Mouse (Mus musculus) spleen, adult 18-20 months (tissue): ENCODE data around the gene Akap8.

ENCODE experiments used
- DNase-seq, 2 experiments: peaks; one replicate each; pipeline ENCODE4 v3.0.0; 2022; ENCODE audit warnings: mixed read lengths in 2 of 2

Akap8 gene

DNA sequence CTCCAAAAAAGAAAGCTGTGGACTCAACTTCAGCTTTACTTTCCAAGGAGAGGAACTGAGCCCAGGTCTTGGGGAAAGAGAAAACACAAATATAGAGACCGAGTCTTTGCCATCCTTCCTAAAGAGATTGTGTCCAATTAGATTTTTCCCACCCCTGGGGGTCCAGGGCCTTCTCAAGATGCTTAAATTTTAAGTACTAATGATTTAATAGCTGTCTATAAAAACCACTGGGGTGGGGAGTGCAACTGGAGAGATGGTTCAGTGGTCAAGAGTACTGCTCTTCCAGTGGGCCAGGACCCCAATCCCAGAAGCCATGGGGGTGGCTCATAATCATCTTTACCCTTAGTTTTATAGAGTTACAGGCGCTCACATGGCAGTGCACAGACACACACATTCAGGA, 27.4 kb upstream of the Akap8 start:
- no peak for DNase-seq

DNA sequence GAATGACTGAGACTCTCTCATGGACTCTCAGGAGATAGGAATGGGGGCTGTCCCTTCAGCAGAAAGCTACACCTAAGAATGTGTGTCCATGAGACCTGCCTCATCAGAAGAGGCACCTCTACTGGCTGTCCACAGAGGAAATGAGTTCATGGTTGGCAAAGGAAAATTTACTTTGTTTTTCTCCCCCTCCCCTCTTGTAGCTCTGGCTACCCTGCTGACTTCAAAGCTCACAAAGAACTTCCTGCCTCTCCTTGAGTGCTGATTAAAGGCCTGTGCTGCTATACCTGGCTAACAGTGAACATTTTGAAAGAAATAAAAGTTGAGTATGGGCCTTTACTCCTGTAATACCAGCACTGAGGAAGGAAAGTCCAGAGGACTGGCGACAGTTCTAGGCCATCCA, 20.1 kb upstream of the Akap8 start:
- DNase-seq = no peak

GRCm38 (mm10) chr17:32340110-32340509, 19.1 kb upstream of the Akap8 start:
- DNase-seq = no peak

GRCm38 (mm10) chr17:32335869-32336268, 14.8 kb upstream of the Akap8 start:
- no peak for DNase-seq

DNA sequence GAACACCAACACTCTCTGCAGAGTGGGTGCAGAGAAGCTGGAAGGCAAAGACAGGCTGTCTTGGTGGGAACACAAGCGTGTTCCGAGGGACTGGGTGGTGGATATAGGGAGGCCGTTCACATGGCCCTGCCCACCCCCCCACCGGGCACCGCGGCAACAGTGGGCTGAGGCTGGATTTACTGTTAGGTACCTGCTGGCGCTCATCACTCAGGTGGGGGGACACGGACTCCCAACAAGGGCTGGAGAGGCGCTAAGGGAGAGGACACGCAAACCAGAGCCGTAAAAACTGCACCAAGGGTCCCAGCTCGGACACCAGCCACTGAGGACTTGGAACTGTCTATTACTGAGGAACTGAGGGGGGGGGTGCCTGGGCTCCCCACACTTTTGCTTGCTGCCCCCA, 13.9 kb upstream of the Akap8 start:
- no peak for DNase-seq

GRCm38 (mm10) chr17:32333675-32334303, 12.8 kb upstream of the Akap8 start:
- DNase-seq = no peak

GRCm38 (mm10) chr17:32327501-32327900, 6.5 kb upstream of the Akap8 start:
- DNase-seq = no peak

DNA sequence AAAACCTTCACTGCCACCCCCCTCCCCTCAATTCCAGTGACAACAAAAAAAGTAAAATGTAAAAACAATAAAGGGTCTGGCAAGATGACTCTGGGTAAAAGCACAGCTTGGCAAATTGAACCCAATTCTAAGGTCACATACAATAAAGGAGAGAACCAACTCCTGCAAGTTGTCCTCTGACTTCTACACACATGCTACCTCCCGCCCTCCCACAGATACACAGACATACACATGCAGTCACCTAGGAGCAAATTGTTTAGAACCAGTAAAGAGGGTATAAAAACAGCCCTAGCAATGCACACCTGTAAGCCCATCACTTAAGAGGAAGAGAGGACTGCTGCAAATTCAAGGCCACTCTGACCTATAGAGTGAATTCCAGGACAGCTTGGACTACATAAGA, 1.8 kb upstream of the Akap8 start:
- no peak for DNase-seq

GRCm38 (mm10) chr17:32321836-32322235, 798 bp upstream of the Akap8 start:
- DNase-seq = no peak

GRCm38 (mm10) chr17:32321390-32321734, 324 bp upstream of the Akap8 start:
- no peak for DNase-seq

DNA sequence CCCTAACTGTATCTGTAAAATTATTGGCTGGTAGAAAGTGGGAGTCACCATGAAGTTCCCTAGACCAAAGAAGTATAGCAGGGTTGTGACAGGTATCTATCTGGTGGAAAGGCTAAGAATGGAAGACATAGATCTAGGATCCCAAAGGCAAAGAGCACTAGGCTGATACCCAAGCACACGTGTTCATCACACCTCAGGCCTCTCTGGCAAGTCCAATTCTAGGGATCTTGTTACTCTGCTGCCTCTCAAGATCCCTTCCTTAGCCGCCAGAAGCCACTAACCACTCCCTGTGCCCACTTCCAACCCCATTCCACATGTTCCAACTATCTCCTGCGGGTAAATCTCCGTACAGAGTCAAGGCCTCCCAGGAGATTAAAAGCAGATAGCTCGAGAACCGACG, 1.1 kb downstream of the Akap8 start:
- DNase-seq = no peak

DNA sequence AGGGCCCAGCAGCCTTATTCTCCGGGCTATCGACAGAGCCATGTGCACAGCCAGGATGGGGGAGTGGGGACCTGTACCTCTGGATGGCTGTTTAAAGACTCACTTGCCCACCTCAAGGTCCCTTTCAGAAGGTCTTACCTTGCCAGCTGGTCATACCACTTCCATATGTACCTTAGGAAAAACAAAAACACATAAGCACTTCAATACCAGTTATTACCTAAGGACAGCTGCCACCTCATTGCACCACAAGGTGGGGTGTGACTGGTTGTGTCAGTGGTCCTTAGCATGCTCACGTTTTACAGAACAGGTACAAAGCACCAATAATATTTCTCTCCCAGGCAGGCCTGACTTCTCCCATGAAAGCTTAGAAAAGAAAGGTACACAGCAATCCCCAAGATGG, 3.3 kb downstream of the Akap8 start:
- DNase-seq = no peak

DNA sequence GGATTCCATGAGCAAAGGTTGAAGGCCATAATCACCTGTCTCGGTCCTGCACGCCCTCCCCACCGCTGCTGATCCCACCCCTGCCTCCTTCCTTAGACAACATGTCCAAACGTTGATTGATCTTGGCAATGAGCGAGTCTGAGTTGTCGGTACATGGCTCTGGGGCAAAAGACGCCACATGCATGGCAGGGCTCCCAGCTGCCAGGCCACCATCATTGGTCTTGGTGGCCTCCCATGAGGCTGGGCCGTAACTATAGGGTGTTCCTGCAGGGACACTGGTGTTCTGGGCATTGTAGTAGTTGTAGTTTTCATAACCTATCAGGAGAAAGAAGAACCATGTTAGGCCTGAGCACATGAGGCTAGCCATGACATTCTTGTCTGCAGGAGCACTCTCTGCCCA, 4.0 kb downstream of the Akap8 start:
- no peak for DNase-seq

GRCm38 (mm10) chr17:32315560-32315959, 5.5 kb downstream of the Akap8 start:
- DNase-seq = no peak

DNA sequence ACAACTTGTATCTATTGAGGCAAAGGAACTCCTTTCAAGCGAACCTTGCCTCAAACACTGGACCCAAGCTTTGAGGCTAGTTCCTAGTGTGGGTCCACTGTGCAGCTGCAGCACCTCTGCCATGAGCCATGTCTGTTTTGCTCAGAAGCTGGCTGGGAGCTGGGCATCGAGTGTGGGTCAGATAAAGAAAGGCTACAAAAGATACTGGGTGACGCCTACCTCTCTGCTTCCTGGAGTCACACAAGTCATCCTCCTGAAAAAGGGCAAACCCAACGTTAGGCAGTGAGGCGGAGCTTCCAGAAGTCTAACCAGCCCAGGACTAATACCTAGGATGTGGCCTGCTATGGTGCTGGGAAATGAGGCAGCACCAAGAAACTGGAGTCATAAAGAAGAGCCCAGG, 7.1 kb downstream of the Akap8 start:
- DNase-seq = no peak

GRCm38 (mm10) chr17:32312801-32313200, 8.2 kb downstream of the Akap8 start:
- no peak for DNase-seq

DNA sequence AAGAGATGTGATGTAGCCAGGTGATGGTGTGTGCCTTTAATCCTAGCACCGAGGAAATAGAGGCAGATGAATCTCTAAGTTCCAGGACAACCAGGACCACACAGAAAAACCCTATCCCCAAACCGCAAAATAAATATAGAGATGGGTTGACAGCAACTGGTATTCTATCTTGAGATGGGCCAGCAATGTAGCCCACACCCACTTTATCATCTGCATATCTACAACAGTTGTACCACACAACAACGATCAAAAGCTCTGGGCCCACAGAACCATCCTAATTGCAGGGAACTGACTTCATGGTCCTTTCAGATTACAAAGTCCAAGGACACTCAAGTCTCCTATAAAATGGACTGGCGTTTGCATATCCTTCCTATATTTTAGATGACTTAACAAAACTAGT, 13.1 kb downstream of the Akap8 start:
- no peak for DNase-seq

GRCm38 (mm10) chr17:32298125-32298524, 22.9 kb downstream of the Akap8 start:
- no peak for DNase-seq

GRCm38 (mm10) chr17:32295901-32296300, 25.1 kb downstream of the Akap8 start:
- no peak for DNase-seq

DNA sequence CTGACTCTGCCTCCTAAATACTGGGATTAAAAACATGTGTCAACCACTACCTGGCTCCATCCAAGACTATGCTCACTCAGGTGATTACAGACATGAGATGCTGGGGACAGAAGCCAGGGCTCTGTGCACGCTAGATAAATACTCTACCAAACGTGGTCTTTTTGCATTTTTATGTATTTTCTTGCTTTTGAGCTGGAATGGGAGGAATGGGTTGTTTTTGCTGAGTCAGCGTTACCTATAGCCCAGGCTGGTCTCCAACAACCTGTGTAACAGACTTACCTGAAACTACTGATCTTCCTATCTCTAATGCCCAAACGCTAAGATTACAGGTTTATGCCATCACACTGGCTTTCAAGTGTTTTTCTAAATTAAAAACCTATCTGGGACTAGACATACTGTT, 25.9 kb downstream of the Akap8 start:
- no peak for DNase-seq

- no peak for DNase-seq
Observed at GRCm38 (mm10) chr17:32285138-32285670, 35.8 kb downstream of the Akap8 start.

DNA sequence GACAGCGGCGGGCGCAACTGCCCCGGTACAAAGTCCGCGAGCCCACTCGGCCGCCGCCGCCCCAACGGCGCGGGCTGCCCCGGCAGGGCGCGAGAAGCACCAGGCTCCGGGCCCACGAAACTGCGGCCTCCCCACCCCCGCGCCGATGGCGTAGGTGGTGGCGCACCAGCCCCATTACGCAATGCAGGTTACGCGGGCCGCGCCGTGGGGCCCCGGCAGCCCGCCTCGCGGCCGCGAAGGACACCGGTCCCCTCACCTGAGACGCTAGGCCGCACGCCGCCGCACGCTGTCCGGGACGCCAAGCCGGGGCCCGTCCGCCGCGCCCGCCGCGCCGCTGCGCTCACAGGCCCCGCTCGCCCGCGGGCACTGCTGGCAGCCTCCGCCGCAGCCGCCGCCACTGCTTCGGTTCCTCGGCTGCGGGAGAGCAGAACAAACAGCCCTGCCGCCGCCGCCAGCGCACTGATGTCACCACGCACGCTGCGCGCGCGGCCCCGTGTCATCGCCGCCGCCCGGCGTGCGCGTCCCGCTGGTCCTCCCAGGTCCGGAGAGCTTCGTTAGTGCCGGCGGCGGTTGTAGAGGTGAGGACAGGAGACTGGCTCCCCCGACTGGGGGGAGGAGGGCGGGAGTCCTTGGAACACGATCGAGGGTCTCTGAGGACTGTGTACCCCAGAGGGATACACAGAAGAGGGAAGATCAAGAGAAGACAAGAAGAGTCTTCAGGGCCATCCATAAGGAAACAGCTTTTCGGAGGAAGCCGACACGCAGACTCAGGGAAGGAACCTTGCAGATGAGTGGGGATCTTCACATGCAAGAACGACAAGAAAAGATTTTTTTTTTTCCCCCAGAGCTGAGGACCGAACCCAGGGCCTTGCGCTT, 36.5 kb downstream of the Akap8 start, which contains the start of gene Brd4:
Gene Brd4, minus strand, starts transcription at position 461 of the 876 bp plus-strand sequence.
- peak; percentile 82 to 92 for DNase-seq

GRCm38 (mm10) chr17:32283771-32284221, 37.2 kb downstream of the Akap8 start:
- DNase-seq = peak; percentile 62 to 66

DNA sequence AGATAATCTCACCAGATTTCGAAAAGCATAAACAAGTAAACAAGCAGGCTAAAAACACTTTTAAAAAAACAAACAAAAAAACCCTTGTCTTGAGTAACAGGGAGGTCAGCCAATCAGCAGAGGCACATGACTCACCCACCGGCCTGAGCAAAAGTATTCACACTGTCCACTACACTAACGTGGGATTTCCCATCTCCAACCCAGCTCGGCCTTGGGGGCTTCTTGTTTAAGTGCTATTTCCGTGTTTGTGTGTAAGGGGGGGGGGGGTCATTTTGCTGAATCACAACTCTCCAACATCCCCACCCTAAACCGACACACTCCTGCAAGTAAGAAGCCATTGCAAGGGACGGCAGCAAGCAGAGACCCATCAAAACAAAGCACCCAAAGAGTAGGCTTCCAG, 37.7 kb downstream of the Akap8 start:
- DNase-seq = no peak
